Mouse (Mus musculus) midbrain, embryonic 15.5 days (tissue): ENCODE results near the gene Srsf3. TPM values are rescaled to one million over a fixed set of nuclear protein-coding genes. Genes with fewer than 3 reads are reported as not detected.
"Not testable (repeated sequence)": the region's sequence is repeated elsewhere in the genome, so short reads cannot be mapped to it uniquely, and the experiment has no call there.

Source experiments
- ATAC-seq: fragments of 200-750 bp; cut with Nextera tagmentation; replicated peaks from 2 replicates; pipeline ENCODE4 v1.8.0; 2017; ENCODE audit warnings: moderate TSS enrichment
- H3K27ac ChIP-seq: fragments of 300-500 bp; sonication (generic); 2 replicates; pipeline ENCODE4 v1.5.1; 2015; ENCODE audit warnings: mild to moderate bottlenecking, inconsistent platforms
- H3K27me3 ChIP-seq: fragments of 300-500 bp; sonication (generic); replicated peaks from 2 replicates; pipeline ENCODE4 v1.6.1; 2015; ENCODE audit warnings: inconsistent platforms
- H3K36me3 ChIP-seq: fragments of 300-500 bp; sonication (generic); replicated peaks from 2 replicates; pipeline ENCODE4 v1.6.1; 2015; ENCODE audit warnings: inconsistent platforms
- H3K4me1 ChIP-seq: fragments of 300-500 bp; sonication (generic); 2 replicates; pipeline ENCODE4 v1.6.1; 2015; ENCODE audit warnings: inconsistent platforms
- H3K4me2 ChIP-seq: fragments of 300-500 bp; sonication (generic); 2 replicates; pipeline ENCODE4 v1.6.1; 2015; ENCODE audit warnings: inconsistent platforms, mild to moderate bottlenecking, moderate library complexity
- H3K4me3 ChIP-seq: fragments of 300-500 bp; sonication (generic); 2 replicates; pipeline ENCODE4 v1.5.1; 2015; ENCODE audit warnings: mild to moderate bottlenecking, inconsistent platforms
- H3K9ac ChIP-seq: fragments of 300-500 bp; sonication (generic); 2 replicates; pipeline ENCODE4 v1.6.1; 2015; ENCODE audit warnings: mild to moderate bottlenecking, inconsistent platforms
- H3K9me3 ChIP-seq: fragments of 300-500 bp; sonication (generic); 2 replicates; pipeline ENCODE4 v1.6.1; 2016; ENCODE audit warnings: inconsistent platforms
- WGBS: fragments of 180-500 bp; shearing (Covaris S2); methylation state at CpG from one replicate; pipeline ENCODE4 v1.1.7; 2015; ENCODE audit warnings: mixed read lengths; 5-methylcytosine and 5-hydroxymethylcytosine counted together
- polyA plus RNA-seq: library from polyadenylated mRNA; unstranded; fragments of >200 nt; fragmentation: Nextera tagmentation; extraction: Ambion mirVana; gene quantifications from 2 replicates; pipeline ENCODE4 v1.2.1, GENCODE M21; 2015

Gene Srsf3
- polyA plus RNA-seq, 1 experiment from 2014 or later = 442 TPM

- no peak overlapping the region for H3K9ac ChIP-seq
- no peak overlapping the region for H3K27ac ChIP-seq
- WGBS = 22% methylated on average over 15 of the region's 15 CpGs
- ATAC-seq = no peak
- no peak overlapping the region for H3K4me2 ChIP-seq
- 0 out of 2 replicates have a peak, but pooled peaks cover 6% of the 10 kb centered on the region for H3K27me3 ChIP-seq
- no peak overlapping the region for H3K4me3 ChIP-seq
- H3K9me3 ChIP-seq = no peaks in the 10 kb centered on the region
- H3K4me1 ChIP-seq = peaks cover 3% of the 10 kb centered on the region; the same call in 1 of the 2 replicates
- no peaks in the 10 kb centered on the region for H3K36me3 ChIP-seq
Measured at GRCm38 (mm10) chr17:29022230-29022819, 10.1 kb upstream of the Srsf3 start.

DNA sequence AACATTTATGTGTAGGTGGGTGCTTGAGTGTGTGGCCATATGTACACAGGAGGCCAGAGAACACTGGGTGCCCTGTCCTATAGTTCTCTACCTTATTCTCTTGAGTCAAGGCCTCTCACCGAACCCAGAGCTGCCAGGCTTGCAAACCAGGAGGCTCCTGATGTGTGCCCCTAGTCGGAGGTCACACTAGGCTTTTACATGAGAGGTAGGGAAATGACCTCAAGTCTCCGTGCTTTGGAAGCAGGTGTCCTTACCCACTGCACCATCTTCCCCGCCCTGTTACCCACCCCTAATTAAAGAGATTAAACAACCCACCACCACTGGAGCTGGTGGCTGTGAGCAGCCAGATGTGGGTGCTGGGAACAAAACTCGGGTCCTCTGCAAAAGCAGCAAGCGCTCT is 9.1 kb upstream of the Srsf3 start:
- Histone ChIP-seq H3K9me3 (no peaks in the 10 kb centered on the region), H3K4me3 (no peak overlapping the region), H3K9ac (no peak overlapping the region), H3K4me1 (peaks cover 3% of the 10 kb centered on the region; the same call in 1 of the 2 replicates), H3K4me2 (no peak overlapping the region), H3K27me3 (0 out of 2 replicates have a peak, but pooled peaks cover 6% of the 10 kb centered on the region), H3K27ac (no peak overlapping the region), H3K36me3 (no peaks in the 10 kb centered on the region)
- WGBS = 84% methylated on average over 6 of the region's 6 CpGs
- ATAC-seq = no peak

GRCm38 (mm10) chr17:29024047-29024892 is 8.2 kb upstream of the Srsf3 start:
- no peak overlapping the region for H3K4me3 ChIP-seq
- H3K27me3 ChIP-seq = 0 out of 2 replicates have a peak, but pooled peaks cover 6% of the 10 kb centered on the region
- H3K27ac ChIP-seq = no peak overlapping the region
- no peaks in the 10 kb centered on the region for H3K9me3 ChIP-seq
- no peak overlapping the region for H3K9ac ChIP-seq
- peaks cover 3% of the 10 kb centered on the region; the same call in 1 of the 2 replicates for H3K4me1 ChIP-seq
- WGBS = 52% methylated on average over 22 of the region's 22 CpGs
- no peaks in the 10 kb centered on the region for H3K36me3 ChIP-seq
- no peak for ATAC-seq
- H3K4me2 ChIP-seq = no peak overlapping the region

DNA sequence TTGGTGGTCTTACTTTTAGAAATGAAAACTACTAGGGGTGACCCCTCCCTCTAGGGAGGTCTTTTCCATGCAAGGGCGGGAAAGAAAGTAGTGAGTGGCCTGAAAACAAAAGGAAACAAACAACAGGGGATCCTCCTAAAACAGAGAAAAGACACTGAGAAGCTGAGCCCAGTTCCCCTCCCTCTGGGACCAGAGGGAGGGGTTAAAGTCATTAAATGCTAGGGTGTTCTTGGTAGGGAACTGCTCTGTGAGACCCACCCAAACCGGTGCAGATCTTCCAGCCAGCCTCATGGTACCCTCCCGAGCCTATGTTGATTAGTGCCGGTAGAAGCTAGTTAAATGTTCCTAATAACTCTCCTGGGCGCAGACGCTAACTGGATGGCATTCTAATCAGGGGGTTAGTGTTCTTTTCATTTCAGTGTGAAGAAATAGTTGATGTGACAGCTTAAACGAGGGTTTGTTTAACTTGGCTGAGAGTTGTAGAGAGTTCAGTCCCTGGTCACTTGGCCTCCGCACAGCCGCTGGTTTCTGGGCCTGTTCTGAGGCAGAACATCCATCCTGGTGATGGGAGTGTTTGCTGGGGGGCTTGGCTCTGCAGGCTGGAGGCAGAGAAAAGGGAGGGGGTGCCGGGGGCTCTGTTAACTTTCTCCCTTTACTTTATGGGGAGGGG is 7.4 kb upstream of the Srsf3 start:
- Histone ChIP-seq H3K4me2 (no peak overlapping the region), H3K27ac (no peak overlapping the region), H3K9me3 (no peaks in the 10 kb centered on the region), H3K27me3 (0 out of 2 replicates have a peak, but pooled peaks cover 6% of the 10 kb centered on the region), H3K4me1 (peaks cover 3% of the 10 kb centered on the region; the same call in 1 of the 2 replicates), H3K4me3 (no peak overlapping the region), H3K36me3 (no peaks in the 10 kb centered on the region), H3K9ac (no peak overlapping the region)
- no peak for ATAC-seq
- WGBS = 23% methylated on average over 10 of the region's 10 CpGs

DNA sequence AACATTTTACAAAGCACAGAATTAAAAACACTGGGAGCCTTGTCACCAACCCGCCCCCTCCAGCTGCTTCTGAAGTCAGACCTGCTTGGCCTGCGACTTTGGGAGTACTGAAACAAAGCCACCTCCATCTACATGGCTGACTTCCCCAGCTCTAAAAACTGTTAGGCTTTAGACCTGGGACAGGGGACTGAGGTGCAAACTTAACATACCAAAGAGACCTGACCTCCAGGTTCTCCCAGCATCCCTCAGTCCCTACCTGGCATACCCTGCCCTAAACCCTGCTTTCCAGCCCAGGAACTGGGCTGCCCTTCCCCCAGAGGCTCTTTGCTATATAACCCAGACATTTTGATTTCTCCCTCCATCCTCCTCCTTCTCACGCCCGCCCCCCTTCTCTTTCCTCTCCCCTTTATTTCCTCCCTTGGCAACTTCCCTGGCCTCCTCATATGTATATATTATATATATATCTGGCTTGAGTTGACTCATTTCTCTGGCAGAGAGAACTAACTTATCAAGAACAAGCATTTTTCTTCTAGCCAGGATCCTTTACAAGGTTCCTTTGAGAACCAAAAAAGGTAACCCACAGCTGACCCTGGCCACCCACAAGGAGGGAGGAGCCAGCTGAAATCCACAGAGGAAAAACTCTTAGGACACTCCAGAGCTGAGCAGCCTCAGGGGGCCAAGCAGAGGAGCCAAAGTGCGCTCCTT is 5.6 kb upstream of the Srsf3 start:
- Histone ChIP-seq H3K27me3 (0 out of 2 replicates have a peak, but pooled peaks cover 6% of the 10 kb centered on the region), H3K9me3 (no peaks in the 10 kb centered on the region), H3K4me3 (no peak overlapping the region), H3K4me2 (no peak overlapping the region), H3K27ac (no peak overlapping the region), H3K36me3 (no peaks in the 10 kb centered on the region), H3K4me1 (peaks cover 9% of the 10 kb centered on the region), H3K9ac (no peak overlapping the region)
- 61% methylated on average over 5 of the region's 5 CpGs for WGBS
- no peak for ATAC-seq

GRCm38 (mm10) chr17:29030321-29031034 is 1.9 kb upstream of the Srsf3 start:
- Histone ChIP-seq H3K27ac (no peak overlapping the region), H3K27me3 (no peaks in the 10 kb centered on the region), H3K36me3 (no peaks in the 10 kb centered on the region), H3K4me1 (peaks cover 20% of the 10 kb centered on the region), H3K9ac (no peak overlapping the region), H3K4me3 (no peak overlapping the region), H3K4me2 (no peak overlapping the region), H3K9me3 (no peaks in the 10 kb centered on the region)
- WGBS = 90% methylated on average over 6 of the region's 6 CpGs
- ATAC-seq = no peak

DNA sequence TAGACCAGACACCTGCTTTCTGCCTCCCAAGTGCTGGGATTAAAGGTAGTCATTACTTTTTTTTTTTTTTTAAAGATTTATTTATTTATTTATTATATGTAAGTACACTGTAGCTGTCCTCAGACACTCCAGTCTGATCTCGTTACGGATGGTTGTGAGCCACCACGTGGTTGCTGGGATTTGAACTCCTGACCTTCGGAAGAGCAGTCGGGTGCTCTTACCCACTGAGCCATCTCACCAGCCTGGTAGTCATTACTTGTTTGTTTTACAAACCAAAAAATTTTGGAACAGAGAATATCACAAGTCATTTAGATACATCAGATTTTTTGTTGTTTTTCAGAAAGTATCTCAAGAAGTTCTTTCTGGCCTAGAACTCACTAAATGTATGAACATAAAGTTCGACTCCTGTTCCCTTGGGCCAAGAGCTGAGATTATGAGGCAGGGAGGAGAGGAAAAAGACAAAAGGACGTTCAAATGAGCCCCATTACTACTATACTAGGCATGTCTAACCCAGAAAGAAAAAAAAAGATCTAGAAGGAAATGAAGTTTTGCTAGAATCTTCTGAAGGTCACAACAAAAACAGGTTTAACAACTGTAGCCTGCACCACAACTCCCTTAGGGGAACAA is 1.2 kb upstream of the Srsf3 start:
- not testable (repeated sequence) for H3K36me3 ChIP-seq, ATAC-seq, H3K9me3 ChIP-seq, H3K27me3 ChIP-seq
- WGBS = 50% methylated on average over 7 of the region's 7 CpGs
- H3K27ac ChIP-seq = peak overlapping the region; percentile 93
- H3K9ac ChIP-seq = peak overlapping the region; percentile 65; the same call in 1 of the 2 replicates
- peak overlapping the region; percentile 67 for H3K4me2 ChIP-seq
- peak overlapping the region; percentile 62 for H3K4me3 ChIP-seq
- peaks cover 27% of the 10 kb centered on the region for H3K4me1 ChIP-seq

DNA sequence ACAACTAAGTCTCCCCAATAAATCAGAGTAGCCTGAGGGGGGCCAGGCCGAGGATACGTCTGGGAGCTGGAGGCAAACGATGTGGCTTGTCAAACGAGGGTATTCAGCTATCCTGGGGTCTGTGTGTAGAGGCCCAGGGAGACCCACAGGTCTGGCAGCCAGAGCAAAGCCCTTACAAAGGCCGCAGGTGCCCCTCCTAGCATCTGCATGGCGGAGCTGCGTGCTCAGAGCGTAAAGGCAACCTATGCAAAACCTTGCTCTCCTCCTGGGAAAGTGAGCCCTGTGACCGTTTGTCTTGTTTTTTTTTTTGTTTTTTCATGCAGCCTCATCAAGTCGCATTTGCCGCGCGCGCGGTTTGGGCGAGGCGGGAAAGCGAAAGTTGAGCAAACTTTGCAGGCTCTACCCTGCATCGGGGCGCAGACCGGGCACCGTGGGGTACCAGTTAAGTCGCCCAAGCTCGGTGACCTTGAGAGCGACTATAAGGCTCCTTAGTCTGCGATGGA is 606 bp upstream of the Srsf3 start:
- 1% methylated on average over 26 of the region's 26 CpGs for WGBS
- Histone ChIP-seq H3K9ac (peak overlapping the region; percentile 65), H3K27me3 (no peaks in the 10 kb centered on the region), H3K36me3 (peaks cover 6% of the 10 kb centered on the region), H3K27ac (peak overlapping the region; percentile 93), H3K4me3 (peak overlapping the region; percentile 62), H3K4me2 (peak overlapping the region; percentile 67), H3K9me3 (no peaks in the 10 kb centered on the region), H3K4me1 (peaks cover 33% of the 10 kb centered on the region)
- ATAC-seq = peak; percentile 24; the same call in 1 of the 2 replicates

- H3K27ac ChIP-seq = peak overlapping the region; percentile 93; the same call in 1 of the 2 replicates
- no peak for ATAC-seq
- no peaks in the 10 kb centered on the region for H3K9me3 ChIP-seq
- H3K4me2 ChIP-seq = peak overlapping the region; percentile 88
- peak overlapping the region; percentile 63 for H3K9ac ChIP-seq
- H3K36me3 ChIP-seq = peaks cover 20% of the 10 kb centered on the region
- peaks cover 49% of the 10 kb centered on the region for H3K4me1 ChIP-seq
- H3K4me3 ChIP-seq = peak overlapping the region; percentile 62
- WGBS = 0% methylated on average over 6 of the region's 6 CpGs
- no peaks in the 10 kb centered on the region for H3K27me3 ChIP-seq
Measured at GRCm38 (mm10) chr17:29033569-29034061, 1.2 kb downstream of the Srsf3 start.

GRCm38 (mm10) chr17:29034264-29034663 is 1.8 kb downstream of the Srsf3 start:
- Histone ChIP-seq H3K9ac (peak overlapping the region; percentile 63), H3K36me3 (peaks cover 24% of the 10 kb centered on the region), H3K4me2 (peak overlapping the region; percentile 88), H3K4me3 (peak overlapping the region; percentile 62), H3K9me3 (no peaks in the 10 kb centered on the region), H3K4me1 (peaks cover 50% of the 10 kb centered on the region), H3K27me3 (no peaks in the 10 kb centered on the region), H3K27ac (no peak overlapping the region)
- ATAC-seq = no peak

GRCm38 (mm10) chr17:29035506-29035905 is 3.1 kb downstream of the Srsf3 start:
- no peak overlapping the region for H3K9ac ChIP-seq

More at GRCm38 (mm10) chr17:29035506-29035905, 3.1 kb downstream of the Srsf3 start:
- Histone ChIP-seq H3K4me3 (peak overlapping the region; percentile 62), H3K4me1 (peaks cover 60% of the 10 kb centered on the region), H3K4me2 (peak overlapping the region; percentile 88), H3K36me3 (peaks cover 36% of the 10 kb centered on the region), H3K27ac (no peak overlapping the region), H3K27me3 (no peaks in the 10 kb centered on the region), H3K9me3 (no peaks in the 10 kb centered on the region)
- no peak for ATAC-seq
